Mouse (Mus musculus) brain, embryonic 14.5 days (tissue): ENCODE measurements at regions not wholly inside any gene's neighbourhood (a gene's known extent, or its start where the extent isn't known, plus 50 kb on each side); places are given as distances from the start of the nearest gene placed in this dataset.

ENCODE experiments used
- DNase-seq: peaks from one replicate; pipeline ENCODE4 v3.0.0-alpha.2; 2011; ENCODE audit warnings: low read depth
- CTCF ChIP-seq: fragments of 200-500 bp; IDR thresholded peaks from 2 replicates; pipeline ENCODE4 v1.5.1; 2012; ENCODE audit warnings: inconsistent platforms, mild to moderate bottlenecking, moderate library complexity, borderline replicate concordance; ENCODE audit not compliant: insufficient read depth, insufficient read length; ENCODE audit errors: extremely low read depth
- POLR2A ChIP-seq: fragments of 200-500 bp; IDR thresholded peaks from 2 replicates; pipeline ENCODE4 v1.6.1; 2012; ENCODE audit warnings: mild to moderate bottlenecking, inconsistent platforms, borderline replicate concordance; ENCODE audit not compliant: poor library complexity, insufficient read depth, insufficient read length, severe bottlenecking; ENCODE audit errors: extremely low read depth

- DNase-seq: no peak
- TF ChIP-seq POLR2A: no peak
- TF ChIP-seq CTCF: no peak
These were observed 144.5 kb downstream of the Rab28 start for GRCm38 (mm10) chr5:41563441-41563840.

- TF ChIP-seq CTCF (no peak), POLR2A (no peak)
- no peak for DNase-seq
These were observed 145.7 kb downstream of the Rab28 start for GRCm38 (mm10) chr5:41562299-41562698.

GRCm38 (mm10) chr5:41556700-41557309, 151.2 kb downstream of the Rab28 start:
- DNase-seq: peak; percentile 23
- TF ChIP-seq POLR2A (no peak), CTCF (no peak)

GRCm38 (mm10) chr5:41554312-41554711, 153.6 kb downstream of the Rab28 start:
- TF ChIP-seq CTCF (no peak), POLR2A (no peak)
- DNase-seq: no peak

- TF ChIP-seq POLR2A (no peak), CTCF (no peak)
- DNase-seq: no peak
These were observed 157.9 kb downstream of the Rab28 start for GRCm38 (mm10) chr5:41550063-41550462.

- no peak for DNase-seq
- TF ChIP-seq CTCF: no peak
- no peak for TF ChIP-seq POLR2A
These were observed 161.0 kb downstream of the Rab28 start for GRCm38 (mm10) chr5:41546909-41547308.

GRCm38 (mm10) chr5:41540789-41541188, 167.2 kb downstream of the Rab28 start:
- TF ChIP-seq POLR2A (no peak), CTCF (no peak)
- no peak for DNase-seq

- TF ChIP-seq CTCF: no peak
- TF ChIP-seq POLR2A: no peak
- peak; percentile 48 for DNase-seq
These were observed 173.4 kb downstream of the Rab28 start for GRCm38 (mm10) chr5:41534598-41534997.
